Mouse (Mus musculus): ENCODE results near the gene Tex13a.
A peak's percentile ranks its signal among the peaks of the same experiment; 100 is the strongest.

The Tex13a gene

DNA sequence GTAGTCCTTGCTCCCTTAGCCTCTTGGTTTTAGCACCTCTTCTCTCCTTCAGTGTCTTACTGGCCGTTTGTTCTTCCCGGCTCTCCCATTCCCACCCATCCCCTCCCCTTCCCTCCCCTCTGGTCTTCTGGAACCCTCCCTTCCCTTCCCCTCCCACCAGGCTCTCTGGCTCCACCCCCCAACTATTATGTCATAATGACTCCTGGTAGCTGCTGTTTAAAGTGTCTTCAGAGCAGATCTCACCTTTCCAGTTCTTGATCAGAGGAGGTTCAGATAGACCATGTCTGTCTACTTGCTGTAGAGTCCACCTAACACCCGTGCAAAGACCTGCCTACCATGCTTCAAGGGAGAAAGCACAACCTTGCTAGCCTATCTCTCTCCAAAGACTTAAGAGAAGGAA, at the start of gene Tex13a:
TSS of gene Tex13a (minus strand) at position 101 of the 400 bp plus-strand sequence.
- no peak for DNase-seq (ENCODE audit: low spot score)

DNA sequence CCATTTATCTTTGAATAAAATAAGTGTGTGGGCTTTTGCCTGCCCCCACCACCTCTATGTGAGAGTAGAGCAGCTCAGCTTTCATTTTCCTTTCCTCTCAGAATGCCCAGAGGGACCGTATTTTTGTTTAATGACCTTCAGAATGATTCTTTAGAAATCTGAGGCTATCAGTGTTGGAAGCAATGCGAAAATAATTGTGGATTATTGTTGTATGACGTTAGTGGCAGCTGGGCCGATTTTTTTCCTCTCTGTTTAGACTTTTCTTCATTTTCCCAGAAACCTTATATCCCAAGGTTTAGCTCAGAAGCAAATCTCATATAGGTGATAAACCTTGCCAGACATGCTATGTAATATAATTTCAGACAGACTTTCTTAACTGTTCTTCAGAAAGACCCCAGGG, 25.2 kb upstream of the Tex13a start:
- DNase-seq (ENCODE audit: low spot score), result no peak

DNA sequence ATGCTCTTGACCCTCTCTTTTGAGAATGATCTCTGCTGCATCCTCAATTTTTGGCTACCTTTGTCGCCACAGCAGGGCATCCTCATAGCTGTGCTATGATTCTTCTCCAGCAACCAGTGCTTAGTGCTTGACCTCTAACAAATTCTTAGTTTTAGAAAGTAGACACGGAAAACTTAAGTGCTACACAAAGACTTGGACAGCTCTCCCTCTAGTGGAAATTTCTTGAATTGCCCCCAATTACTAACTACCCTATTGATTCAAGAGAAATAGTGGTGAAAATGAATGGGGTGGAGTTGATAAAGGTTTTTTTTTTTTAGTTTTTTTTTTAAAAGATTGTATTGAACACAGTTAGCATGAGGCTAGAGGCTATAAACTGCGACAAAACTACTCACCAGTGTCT, 39.2 kb downstream of the Tex13a start:
- peak; percentile 16 for DNase-seq (ENCODE audit: low spot score)
